Mouse (Mus musculus): ENCODE results near the gene Psmd4. TPM values are rescaled to one million over a fixed set of nuclear protein-coding genes. Genes with fewer than 3 reads are reported as not detected.

The Psmd4 gene
- total RNA-seq (2021): 100 to 1,000 TPM; 156 to 164 TPM
- long read RNA-seq, experiment 1, transcript Psmd4-202 (10 exons, 1,332 nt): major isoform, 73 of 124 reads
- long read RNA-seq, experiment 1, transcript Psmd4-201 (10 exons, 1,276 nt): minor isoform, 26 of 124 reads
- long read RNA-seq, experiment 1, partial matches to known transcripts: 11 of 124 reads
- long read RNA-seq, experiment 1, other reads (novel, unspliced or antisense): 14 of 124 reads
- long read RNA-seq, experiment 2, transcript Psmd4-201 (10 exons, 1,276 nt): minor isoform, 11 of 76 reads
- long read RNA-seq, experiment 2, transcript Psmd4-202 (10 exons, 1,332 nt): major isoform, 30 of 76 reads
- long read RNA-seq, experiment 2, partial matches to known transcripts: 6 of 76 reads
- long read RNA-seq, experiment 2, other reads (novel, unspliced or antisense): 29 of 76 reads

DNA sequence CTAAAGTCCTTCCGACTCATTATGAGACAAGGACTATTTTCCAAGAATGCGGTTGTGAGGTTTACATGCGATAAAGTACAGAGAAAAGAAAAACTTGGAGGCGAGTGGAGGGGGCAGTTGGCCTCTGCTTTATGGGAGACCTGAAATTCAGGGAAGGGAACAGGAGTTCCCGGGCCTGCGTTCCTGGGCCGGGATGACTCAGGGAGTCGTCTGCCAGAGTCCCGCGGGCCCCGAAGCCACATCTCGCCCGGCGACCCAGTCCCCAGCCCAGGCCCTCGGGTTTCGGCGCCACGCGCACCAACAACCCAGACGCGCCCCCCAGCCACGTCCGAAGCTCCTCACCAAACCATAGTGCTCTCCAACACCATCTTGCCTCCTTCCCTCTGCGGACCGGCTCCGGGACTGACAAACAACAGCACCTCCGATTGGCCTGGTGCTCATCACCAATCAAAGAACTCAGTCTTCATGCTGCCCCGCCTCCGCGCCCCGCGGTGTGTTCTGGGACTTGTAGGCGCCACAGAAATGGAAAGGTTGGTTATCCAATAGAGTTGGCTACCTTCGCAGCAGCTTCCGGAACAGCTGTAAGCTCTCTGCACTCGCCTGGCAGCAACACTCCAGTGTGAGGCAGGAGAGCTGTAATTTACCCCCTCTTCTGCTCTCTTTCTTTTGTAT is at the start of gene Psmd4:
TSS of gene Psmd4 (minus strand) at position 449 of the 672 bp plus-strand sequence.
- Histone ChIP-seq H3K4me3 (peak within 1 kb of the TSS; percentile 87), H3K27ac (peak within 1 kb of the TSS; percentile 89)
- DNase-seq (ENCODE audit: extremely low spot score in 1 of 2, low spot score in 2 of 2): peak; percentile 97 to 98
- TF ChIP-seq CTCF (IDR thresholded peaks at IDR 0.05): no peak
- intact Hi-C loops (cut with DNase I): no loop called here

DNA sequence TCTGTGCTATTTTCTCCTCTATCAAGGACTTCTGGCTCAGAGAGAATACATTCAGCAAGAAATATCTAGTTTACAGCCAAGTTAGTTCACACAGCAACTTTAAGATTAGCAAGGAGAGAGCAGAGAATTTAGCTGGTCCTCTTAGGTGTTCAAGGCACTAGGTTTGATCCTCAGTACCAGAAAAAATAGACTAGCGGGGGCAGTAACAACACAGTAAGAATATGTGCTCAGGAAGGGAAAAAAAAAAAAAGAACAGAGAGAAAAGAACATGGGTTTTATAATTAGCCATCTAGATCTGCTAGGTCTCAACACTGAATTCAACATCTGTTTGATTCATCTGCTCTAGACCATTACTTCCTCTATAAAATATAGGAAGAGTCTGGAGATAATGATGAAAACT is 45.7 kb upstream of the Psmd4 start:
- H3K4me3 ChIP-seq: no peak overlapping the region
- DNase-seq (ENCODE audit: extremely low spot score in 1 of 2, low spot score in 2 of 2): no peak
- TF ChIP-seq CTCF (IDR thresholded peaks at IDR 0.05): no peak
- H3K27ac ChIP-seq: no peak overlapping the region; the same call in 1 of the 2 replicates
- intact Hi-C loops (cut with DNase I): no loop called here

DNA sequence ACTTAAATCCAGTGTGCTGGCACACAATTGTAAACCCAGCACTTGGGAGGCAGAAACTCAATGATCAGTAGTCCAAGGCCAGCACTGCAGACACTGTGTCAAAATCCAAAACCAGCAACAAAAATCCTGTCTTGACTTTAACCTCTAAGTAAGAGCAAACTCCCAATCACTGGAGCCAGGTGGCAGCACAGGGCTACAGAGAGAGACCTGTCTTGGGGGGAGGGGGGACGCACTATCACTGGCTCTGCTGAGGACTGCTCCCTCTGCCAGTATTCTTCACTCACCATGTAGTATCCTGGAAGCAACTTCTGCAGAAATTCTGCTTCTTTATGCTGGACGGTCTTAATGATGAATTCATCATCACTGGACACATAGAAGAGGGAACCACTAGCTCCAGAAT is 29.2 kb upstream of the Psmd4 start:
- no peak; the same call in none of the 2 replicates for TF ChIP-seq CTCF (IDR thresholded peaks at IDR 0.05)
- intact Hi-C loops (cut with DNase I): no loop called here
- Histone ChIP-seq H3K4me3 (no peak overlapping the region), H3K27ac (no peak overlapping the region)
- no peak for DNase-seq (ENCODE audit: extremely low spot score in 1 of 2, low spot score in 2 of 2)

DNA sequence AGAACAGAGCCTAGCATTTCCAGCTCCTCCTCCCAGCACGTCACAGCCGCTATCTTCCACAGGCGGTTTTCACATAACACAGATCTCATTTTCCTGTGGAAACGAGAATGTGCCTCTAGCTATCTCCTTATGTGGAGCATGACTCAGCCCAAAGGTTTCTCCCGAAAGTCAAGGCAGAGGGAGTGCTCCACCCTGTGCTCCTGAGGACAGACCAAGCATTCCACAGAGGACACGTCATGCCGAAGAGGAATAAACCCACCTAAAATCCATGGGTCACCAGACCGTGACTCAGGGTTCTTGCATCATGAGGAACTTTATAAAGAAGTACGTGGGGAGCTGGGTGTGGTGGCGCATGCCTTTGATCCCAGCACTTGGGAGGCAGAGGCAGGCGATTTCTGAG is 24.2 kb upstream of the Psmd4 start:
- peak overlapping the region; percentile 44; the same call in 1 of the 2 replicates for H3K27ac ChIP-seq
- no peak for DNase-seq (ENCODE audit: extremely low spot score in 1 of 2, low spot score in 2 of 2)
- no peak overlapping the region for H3K4me3 ChIP-seq
- TF ChIP-seq CTCF (IDR thresholded peaks at IDR 0.05): no peak
- intact Hi-C loops (cut with DNase I): no loop called here

DNA sequence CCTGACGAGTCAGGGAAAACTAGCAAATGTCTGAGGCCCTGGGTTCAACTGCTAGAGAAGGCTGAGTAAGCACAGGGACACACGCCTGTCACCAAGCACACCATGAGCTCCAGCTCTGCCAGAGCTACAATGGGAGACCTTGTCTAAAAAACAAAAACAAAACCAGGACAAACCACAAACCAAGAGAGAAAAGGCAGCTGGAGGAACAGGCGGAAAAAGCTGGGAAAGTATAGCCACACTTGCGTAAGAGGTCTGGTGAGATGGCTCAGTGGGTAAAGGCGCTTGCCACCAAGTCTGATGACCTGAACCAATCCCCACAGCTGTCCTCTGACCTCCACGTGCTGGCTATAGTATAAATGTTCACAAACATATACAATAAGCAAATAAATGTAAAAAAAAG is 23.7 kb upstream of the Psmd4 start:
- no peak for TF ChIP-seq CTCF (IDR thresholded peaks at IDR 0.05)

DNA sequence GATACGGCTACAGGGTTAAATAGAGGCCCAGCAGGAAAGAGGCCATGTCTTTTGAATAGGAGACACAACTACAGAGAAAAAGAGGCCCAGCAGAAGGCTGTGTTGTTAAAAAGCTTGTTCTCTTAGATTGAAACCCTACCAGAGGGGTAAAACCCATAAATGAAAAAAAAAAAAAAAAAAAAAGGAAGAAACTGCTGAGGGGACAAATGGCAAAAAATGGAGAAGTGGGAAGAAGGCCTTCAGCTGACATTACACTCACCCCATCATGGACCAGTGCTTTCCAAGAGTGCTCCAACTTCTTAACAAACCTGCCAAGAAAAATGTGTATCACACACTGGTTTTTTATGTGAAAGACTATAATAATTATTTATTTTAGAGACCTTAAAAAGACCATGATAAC is 23.1 kb upstream of the Psmd4 start:
- no peak overlapping the region for H3K4me3 ChIP-seq
- intact Hi-C loops (cut with DNase I): no loop called here
- H3K27ac ChIP-seq: no peak overlapping the region
- no peak for TF ChIP-seq CTCF (IDR thresholded peaks at IDR 0.05)
- no peak for DNase-seq (ENCODE audit: extremely low spot score in 1 of 2, low spot score in 2 of 2)

More for the DNA sequence above, 23.7 kb upstream of the Psmd4 start:
- intact Hi-C loops (cut with DNase I): no loop called here
- no peak overlapping the region for H3K4me3 ChIP-seq
- no peak for DNase-seq (ENCODE audit: extremely low spot score in 1 of 2, low spot score in 2 of 2)
- peak overlapping the region; percentile 44; the same call in 1 of the 2 replicates for H3K27ac ChIP-seq

DNA sequence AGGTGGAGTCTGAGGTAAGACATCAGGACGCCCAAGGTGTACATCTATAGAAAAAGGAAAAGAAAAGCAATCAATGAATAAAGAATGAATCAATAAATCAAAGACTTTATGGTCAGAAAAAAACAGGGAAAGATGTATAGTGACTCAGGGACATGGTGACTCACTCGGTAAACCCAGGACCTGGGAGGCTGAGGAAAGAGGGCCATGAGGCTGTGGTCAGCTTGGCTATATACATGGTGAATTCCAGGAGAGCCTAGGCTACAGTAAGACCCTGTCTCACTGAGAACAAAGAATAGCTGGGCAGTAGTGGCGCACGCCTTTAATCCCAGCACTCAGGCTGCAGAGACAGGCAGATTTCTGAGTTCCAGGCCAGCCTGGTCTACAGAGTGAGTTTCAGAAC is 21.3 kb upstream of the Psmd4 start:
- no peak overlapping the region for H3K27ac ChIP-seq
- DNase-seq (ENCODE audit: extremely low spot score in 1 of 2, low spot score in 2 of 2): no peak
- H3K4me3 ChIP-seq: no peak overlapping the region
- intact Hi-C loops (cut with DNase I): no loop called here
- no peak for TF ChIP-seq CTCF (IDR thresholded peaks at IDR 0.05)

DNA sequence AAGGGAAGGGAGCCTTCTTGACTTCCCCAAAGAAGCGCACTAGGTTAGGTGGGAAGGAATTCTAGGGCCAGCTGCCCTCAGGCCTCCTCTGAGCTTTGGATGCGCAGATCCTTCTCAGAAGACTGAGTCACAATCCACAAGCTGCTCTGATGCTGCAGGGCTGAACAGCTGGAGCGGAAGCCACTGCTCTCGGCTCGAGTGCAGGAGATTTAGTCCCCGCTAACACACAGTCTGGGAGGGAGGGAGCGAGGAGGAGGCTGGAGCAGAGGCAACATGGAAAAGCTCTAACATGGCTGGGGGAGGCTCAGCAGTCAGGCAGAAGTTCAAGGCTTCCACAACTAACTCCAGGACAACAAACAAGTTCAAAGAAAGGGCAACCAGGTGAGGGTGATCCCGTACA is 15.7 kb upstream of the Psmd4 start:
- Histone ChIP-seq H3K27ac (peak overlapping the region; percentile 47), H3K4me3 (no peak overlapping the region)
- intact Hi-C loops (cut with DNase I): loop anchor here (2.0 kb wide), 1 partner anchor 47 kb away; no protein-coding TSS in a partner anchor
- DNase-seq (ENCODE audit: extremely low spot score in 1 of 2, low spot score in 2 of 2): peak; percentile 28 to 44
- no peak for TF ChIP-seq CTCF (IDR thresholded peaks at IDR 0.05)

DNA sequence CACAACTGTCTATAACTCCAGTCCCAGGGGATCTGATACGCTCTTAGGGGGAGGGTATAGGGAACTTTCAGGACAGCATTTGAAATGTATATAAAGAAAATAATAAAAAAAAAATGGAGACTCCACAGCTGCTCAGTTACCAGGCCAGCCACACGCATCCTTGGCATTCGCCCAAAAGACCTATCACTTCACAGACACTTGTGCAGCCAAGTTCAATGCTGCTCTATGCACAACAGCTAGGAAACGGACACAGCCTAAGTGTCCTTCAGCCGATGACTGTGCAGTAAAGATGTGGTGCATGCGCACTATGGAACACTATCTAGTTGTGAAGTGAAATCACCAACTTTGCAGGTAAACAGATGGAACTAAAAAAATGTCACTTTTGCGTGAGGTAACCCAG is 13.9 kb upstream of the Psmd4 start:
- intact Hi-C loops (cut with DNase I): no loop called here
- no peak for TF ChIP-seq CTCF (IDR thresholded peaks at IDR 0.05)
- Histone ChIP-seq H3K27ac (no peak overlapping the region), H3K4me3 (no peak overlapping the region)
- no peak for DNase-seq (ENCODE audit: extremely low spot score in 1 of 2, low spot score in 2 of 2)

DNA sequence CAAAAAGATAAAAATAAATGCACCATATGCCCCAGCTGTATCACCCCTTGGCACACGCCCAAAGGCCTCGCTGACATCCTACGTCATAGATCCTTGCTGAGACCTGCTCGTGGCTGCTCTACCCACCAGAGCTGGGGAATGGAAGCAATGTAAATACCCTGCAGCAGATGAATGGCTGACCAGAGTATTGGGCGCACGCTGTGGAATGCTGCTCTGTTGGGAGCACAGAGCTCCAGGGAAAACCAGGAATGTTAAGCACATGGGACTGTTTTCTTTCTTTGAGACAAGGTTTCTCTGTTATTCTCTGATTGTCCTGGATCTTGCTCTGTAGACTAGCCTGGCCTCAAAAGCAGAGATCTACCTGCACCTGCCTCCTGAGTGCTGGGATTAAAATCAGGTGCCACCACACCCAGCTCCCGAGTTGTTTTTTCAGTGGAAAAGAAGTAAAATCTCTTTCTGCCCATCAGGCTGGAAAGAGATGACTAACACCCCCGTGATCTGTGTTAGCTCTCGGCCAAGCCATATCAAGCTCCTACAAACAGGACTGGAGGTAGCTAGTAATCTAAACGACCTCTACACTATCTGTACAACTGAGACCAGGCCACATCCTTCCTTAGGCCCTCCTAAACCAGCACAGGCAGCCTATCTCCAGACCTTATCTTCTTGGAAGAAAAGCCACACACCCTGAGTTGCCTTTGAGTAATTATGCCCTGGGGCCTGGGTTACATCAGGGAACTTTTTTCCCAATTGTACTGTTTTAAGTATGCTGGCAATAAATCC is 12.3 kb upstream of the Psmd4 start:
- intact Hi-C loops (cut with DNase I): no loop called here
- no peak overlapping the region for H3K4me3 ChIP-seq
- DNase-seq (ENCODE audit: extremely low spot score in 1 of 2, low spot score in 2 of 2): no peak
- 0 out of 2 replicates have a peak overlapping the region, but pooled peaks have one; percentile 11 for H3K27ac ChIP-seq
- TF ChIP-seq CTCF (IDR thresholded peaks at IDR 0.05): no peak

DNA sequence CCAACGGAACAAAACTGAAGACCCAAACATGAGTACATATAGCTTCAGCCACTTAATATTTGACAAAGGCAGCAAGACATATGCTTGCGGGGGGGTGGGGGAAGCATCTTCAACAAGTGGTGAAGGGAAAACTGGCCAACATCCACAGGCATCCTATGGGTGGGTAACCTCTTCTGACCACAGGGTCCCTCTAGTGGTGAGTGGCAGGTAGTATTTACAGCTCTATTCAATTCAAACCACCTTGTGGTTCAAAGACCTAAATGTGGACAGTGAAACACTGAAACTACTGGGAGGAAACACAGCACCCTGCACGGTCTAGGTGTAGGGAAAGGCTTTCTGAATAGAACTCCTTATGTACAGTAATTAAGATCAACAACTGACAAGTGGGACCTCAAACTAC is 11.3 kb upstream of the Psmd4 start:
- no peak overlapping the region for H3K4me3 ChIP-seq
- DNase-seq (ENCODE audit: extremely low spot score in 1 of 2, low spot score in 2 of 2): no peak
- intact Hi-C loops (cut with DNase I): loop anchor here (1.0 kb wide), 1 partner anchor 55 kb away; no protein-coding TSS in a partner anchor
- no peak overlapping the region for H3K27ac ChIP-seq
- peak; percentile 77 for TF ChIP-seq CTCF (IDR thresholded peaks at IDR 0.05)
